Mouse (Mus musculus): Measurements from ENCODE around the gene Trpm3. TPM values are rescaled to one million over a fixed set of nuclear protein-coding genes. Genes with fewer than 3 reads are reported as not detected.

Gene Trpm3
- polyA plus RNA-seq, 1 experiment from 2014 or later, result 0.23 TPM

DNA sequence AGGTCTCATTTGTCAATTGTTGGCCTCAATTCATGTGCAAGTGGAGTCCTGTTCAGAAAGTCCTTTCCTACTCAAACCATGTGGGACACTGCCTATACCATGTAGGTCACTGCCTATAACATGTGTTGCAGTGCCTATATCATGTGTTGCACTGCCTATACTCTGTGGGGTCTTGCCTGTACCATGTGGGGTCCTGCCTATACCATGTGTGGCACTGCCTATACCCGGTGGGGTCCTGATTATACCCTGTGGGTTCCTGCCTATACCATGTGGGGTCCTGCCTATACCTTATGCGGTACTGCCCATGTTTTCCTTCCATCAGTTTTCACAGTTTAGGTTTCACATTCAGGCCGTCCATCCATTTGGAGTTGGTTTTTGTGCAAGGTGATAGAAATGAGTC is 197.4 kb downstream of the Trpm3 start:
- no peak for ATAC-seq
- TF ChIP-seq CTCF (IDR thresholded peaks at IDR 0.05; ENCODE audit: low read depth), result no peak
- WGBS, result 78% methylated on average over 3 of the region's 3 CpGs
- Histone ChIP-seq H3K36me3 (ENCODE audit: control insufficient read depth, insufficient read depth) (no peaks in the 10 kb centered on the region), H3K9me3 (ENCODE audit: control insufficient read depth) (no peaks in the 10 kb centered on the region), H3K4me2 (replicated peaks; ENCODE audit: low read depth) (no peak overlapping the region), H3K4me3 (ENCODE audit: low read depth, low read length) (no peak overlapping the region), H3K9ac (ENCODE audit: low read depth, low read length) (no peak overlapping the region), H3K27ac (ENCODE audit: low read depth, low read length) (no peak overlapping the region), H3K4me1 (replicated peaks; ENCODE audit: control insufficient read depth, insufficient read depth, low read length) (no peaks in the 10 kb centered on the region), H3K27me3 (replicated peaks; ENCODE audit: control insufficient read depth, insufficient read depth, low read length) (no peaks in the 10 kb centered on the region)

DNA sequence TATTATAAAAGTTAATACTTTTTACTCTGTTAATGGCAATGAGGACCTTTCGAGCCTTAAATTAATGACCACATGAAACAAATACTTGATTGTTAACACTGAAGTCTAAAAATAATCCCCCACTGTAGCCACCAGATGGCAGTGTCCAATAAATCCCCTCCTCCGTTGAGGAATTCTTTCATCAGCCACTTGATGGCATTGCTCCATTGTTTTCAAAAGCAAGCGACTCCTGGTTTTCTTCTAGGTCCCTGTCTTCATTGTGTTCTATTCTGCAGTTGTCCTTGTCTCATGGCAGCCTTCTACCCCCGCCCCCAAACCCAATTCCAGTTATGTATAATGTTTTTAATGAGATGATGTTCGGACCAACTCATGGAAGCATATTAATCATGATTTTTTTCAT is 198.6 kb downstream of the Trpm3 start:
- Histone ChIP-seq H3K4me2 (replicated peaks; ENCODE audit: low read depth) (no peak overlapping the region), H3K9me3 (ENCODE audit: control insufficient read depth) (no peaks in the 10 kb centered on the region), H3K4me1 (replicated peaks; ENCODE audit: control insufficient read depth, insufficient read depth, low read length) (no peaks in the 10 kb centered on the region), H3K36me3 (ENCODE audit: control insufficient read depth, insufficient read depth) (no peaks in the 10 kb centered on the region), H3K9ac (ENCODE audit: low read depth, low read length) (no peak overlapping the region), H3K4me3 (ENCODE audit: low read depth, low read length) (no peak overlapping the region), H3K27ac (ENCODE audit: low read depth, low read length) (no peak overlapping the region), H3K27me3 (replicated peaks; ENCODE audit: control insufficient read depth, insufficient read depth, low read length) (no peaks in the 10 kb centered on the region)
- WGBS, result 17% methylated on average over 5 of the region's 5 CpGs
- ATAC-seq, result no peak
- TF ChIP-seq CTCF (IDR thresholded peaks at IDR 0.05; ENCODE audit: low read depth), result peak; percentile 92

DNA sequence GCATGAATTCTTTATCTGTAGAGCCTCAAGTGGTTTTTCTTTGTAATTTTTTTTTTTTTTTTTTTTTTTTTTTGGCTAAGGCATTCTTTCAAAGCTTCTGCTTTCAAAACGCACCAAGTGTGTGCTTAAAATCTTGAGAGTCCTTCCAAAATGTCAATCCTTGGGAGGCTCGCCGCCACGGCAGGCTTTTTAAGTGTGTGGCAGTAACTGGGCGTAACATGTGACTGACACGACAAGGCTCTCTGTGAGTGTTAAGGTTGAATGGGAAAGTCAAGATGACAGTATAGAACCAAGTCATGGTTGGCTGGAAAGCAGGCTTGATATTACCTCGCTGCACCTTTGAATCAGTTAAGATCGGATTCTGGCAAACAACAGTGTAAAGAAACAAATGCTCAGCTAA is 200.1 kb downstream of the Trpm3 start:
- Histone ChIP-seq H3K4me1 (replicated peaks; ENCODE audit: control insufficient read depth, insufficient read depth, low read length) (no peaks in the 10 kb centered on the region), H3K36me3 (ENCODE audit: control insufficient read depth, insufficient read depth) (no peaks in the 10 kb centered on the region), H3K4me3 (ENCODE audit: low read depth, low read length) (no peak overlapping the region), H3K27ac (ENCODE audit: low read depth, low read length) (no peak overlapping the region), H3K9ac (ENCODE audit: low read depth, low read length) (no peak overlapping the region), H3K27me3 (replicated peaks; ENCODE audit: control insufficient read depth, insufficient read depth, low read length) (no peaks in the 10 kb centered on the region), H3K9me3 (ENCODE audit: control insufficient read depth) (no peaks in the 10 kb centered on the region), H3K4me2 (replicated peaks; ENCODE audit: low read depth) (no peak overlapping the region)
- no peak for TF ChIP-seq CTCF (IDR thresholded peaks at IDR 0.05; ENCODE audit: low read depth)
- WGBS, result 84% methylated on average over 8 of the region's 8 CpGs
- no peak for ATAC-seq

DNA sequence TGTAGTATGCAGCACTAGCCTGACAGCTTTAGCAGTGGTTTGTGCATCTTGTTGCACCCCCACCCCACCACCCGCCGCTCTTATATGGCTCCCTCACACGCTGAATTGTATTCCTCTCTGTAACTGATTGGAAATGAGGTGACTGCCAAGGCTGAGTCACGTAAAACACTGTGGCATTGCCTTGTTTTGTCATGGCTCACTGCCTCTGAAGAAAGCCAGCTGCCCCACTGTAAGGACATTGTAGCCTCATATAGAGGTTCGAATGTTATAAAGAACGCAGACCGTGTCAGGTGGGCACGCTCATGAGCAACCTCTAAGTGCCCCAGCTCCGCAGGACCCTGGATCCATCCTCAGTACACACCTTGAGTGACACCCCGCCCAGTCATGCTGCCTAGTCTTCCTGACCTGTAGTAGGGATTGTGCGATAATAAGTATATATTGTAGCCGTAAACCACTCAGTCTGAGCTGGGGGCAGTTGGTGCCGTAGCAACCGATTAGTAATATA is 215.2 kb downstream of the Trpm3 start:
- no peak overlapping the region for H3K27ac ChIP-seq (ENCODE audit: low read depth, low read length)
- H3K36me3 ChIP-seq (ENCODE audit: control insufficient read depth, insufficient read depth), result no peaks in the 10 kb centered on the region
- no peak overlapping the region for H3K4me2 ChIP-seq (replicated peaks; ENCODE audit: low read depth)
- H3K9ac ChIP-seq (ENCODE audit: low read depth, low read length), result no peak overlapping the region
- H3K4me1 ChIP-seq (replicated peaks; ENCODE audit: control insufficient read depth, insufficient read depth, low read length), result no peaks in the 10 kb centered on the region
- 82% methylated on average over 14 of the region's 14 CpGs for WGBS
- no peaks in the 10 kb centered on the region for H3K9me3 ChIP-seq (ENCODE audit: control insufficient read depth)
- H3K4me3 ChIP-seq (ENCODE audit: low read depth, low read length), result no peak overlapping the region
- H3K27me3 ChIP-seq (replicated peaks; ENCODE audit: control insufficient read depth, insufficient read depth, low read length), result no peaks in the 10 kb centered on the region
- no peak for ATAC-seq
- no peak for TF ChIP-seq CTCF (IDR thresholded peaks at IDR 0.05; ENCODE audit: low read depth)

DNA sequence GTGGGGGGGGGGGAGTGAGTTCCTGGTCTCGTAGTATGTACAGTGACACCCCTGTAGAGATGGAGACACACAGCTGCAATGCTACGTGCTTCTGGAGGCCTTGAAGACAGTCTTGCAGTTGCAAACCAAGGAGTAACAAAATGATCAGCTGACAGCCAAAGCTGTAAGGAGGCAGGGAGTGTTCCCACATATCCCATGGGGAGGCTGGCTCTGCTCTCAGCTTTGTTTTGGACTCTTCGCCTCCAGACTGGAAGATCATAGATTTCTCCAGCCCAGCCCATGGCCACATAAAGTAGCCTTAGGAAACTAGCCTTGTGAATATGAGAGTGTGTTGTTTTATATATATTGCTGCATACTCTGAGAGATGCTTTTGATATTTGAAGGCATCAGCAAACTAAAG is 248.0 kb downstream of the Trpm3 start:
- Histone ChIP-seq H3K4me3 (ENCODE audit: low read depth, low read length) (no peak overlapping the region), H3K4me2 (replicated peaks; ENCODE audit: low read depth) (no peak overlapping the region), H3K9ac (ENCODE audit: low read depth, low read length) (no peak overlapping the region), H3K4me1 (replicated peaks; ENCODE audit: control insufficient read depth, insufficient read depth, low read length) (no peaks in the 10 kb centered on the region), H3K27me3 (replicated peaks; ENCODE audit: control insufficient read depth, insufficient read depth, low read length) (no peaks in the 10 kb centered on the region), H3K9me3 (ENCODE audit: control insufficient read depth) (no peaks in the 10 kb centered on the region), H3K27ac (ENCODE audit: low read depth, low read length) (no peak overlapping the region), H3K36me3 (ENCODE audit: control insufficient read depth, insufficient read depth) (no peaks in the 10 kb centered on the region)
- 87% methylated on average over 3 of the region's 3 CpGs for WGBS
- no peak for ATAC-seq
- no peak for TF ChIP-seq CTCF (IDR thresholded peaks at IDR 0.05; ENCODE audit: low read depth)

DNA sequence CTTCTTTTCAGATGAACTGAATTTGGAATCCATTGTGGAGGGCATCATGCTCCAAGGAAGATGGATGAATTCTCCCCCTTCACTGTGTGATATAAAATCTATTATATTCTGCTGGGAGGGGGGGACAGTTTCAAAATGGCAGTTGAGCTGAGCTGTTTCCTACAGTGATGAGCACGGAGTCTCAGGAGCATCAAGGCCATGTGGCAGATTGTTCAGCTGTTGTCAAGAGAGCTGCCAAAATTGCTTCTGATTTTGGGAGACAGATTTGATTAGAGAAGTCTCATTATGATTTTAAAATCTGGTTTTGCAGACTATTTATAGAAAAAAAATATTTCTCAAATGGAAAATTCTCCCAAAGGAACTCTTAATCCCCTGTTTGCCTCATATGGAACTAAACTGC is 255.9 kb downstream of the Trpm3 start:
- Histone ChIP-seq H3K27me3 (replicated peaks; ENCODE audit: control insufficient read depth, insufficient read depth, low read length) (no peaks in the 10 kb centered on the region), H3K4me1 (replicated peaks; ENCODE audit: control insufficient read depth, insufficient read depth, low read length) (no peaks in the 10 kb centered on the region), H3K9me3 (ENCODE audit: control insufficient read depth) (no peaks in the 10 kb centered on the region), H3K36me3 (ENCODE audit: control insufficient read depth, insufficient read depth) (no peaks in the 10 kb centered on the region), H3K9ac (ENCODE audit: low read depth, low read length) (no peak overlapping the region), H3K4me2 (replicated peaks; ENCODE audit: low read depth) (no peak overlapping the region), H3K27ac (ENCODE audit: low read depth, low read length) (no peak overlapping the region), H3K4me3 (ENCODE audit: low read depth, low read length) (no peak overlapping the region)
- no peak for ATAC-seq
- WGBS, result 80% methylated on average over 1 of the region's 1 CpGs
- no peak for TF ChIP-seq CTCF (IDR thresholded peaks at IDR 0.05; ENCODE audit: low read depth)

DNA sequence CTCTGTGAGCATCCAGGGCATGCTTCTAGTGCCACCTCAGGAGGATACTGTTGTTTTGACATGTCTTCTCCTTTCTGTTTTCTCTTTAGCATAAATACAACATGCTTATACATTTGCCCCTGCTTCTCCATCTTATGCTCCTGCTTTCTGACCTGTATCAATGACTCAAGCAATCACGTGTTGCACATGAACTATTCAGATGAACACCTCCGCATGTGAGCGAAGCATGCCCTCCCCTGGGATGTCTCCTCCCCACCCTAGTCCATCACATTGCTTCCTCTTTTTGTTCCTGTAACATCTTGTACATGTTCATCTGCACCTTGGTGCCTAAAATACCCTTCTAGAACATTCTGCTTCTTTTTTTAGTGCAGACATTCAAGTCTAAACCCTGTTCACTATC is 265.2 kb downstream of the Trpm3 start:
- no peak for ATAC-seq
- no peaks in the 10 kb centered on the region for H3K27me3 ChIP-seq (replicated peaks; ENCODE audit: control insufficient read depth, insufficient read depth, low read length)
- no peak overlapping the region for H3K4me2 ChIP-seq (replicated peaks; ENCODE audit: low read depth)
- no peaks in the 10 kb centered on the region for H3K4me1 ChIP-seq (replicated peaks; ENCODE audit: control insufficient read depth, insufficient read depth, low read length)
- no peak overlapping the region for H3K9ac ChIP-seq (ENCODE audit: low read depth, low read length)
- no peak overlapping the region for H3K4me3 ChIP-seq (ENCODE audit: low read depth, low read length)
- no peak for TF ChIP-seq CTCF (IDR thresholded peaks at IDR 0.05; ENCODE audit: low read depth)
- no peaks in the 10 kb centered on the region for H3K9me3 ChIP-seq (ENCODE audit: control insufficient read depth)
- H3K27ac ChIP-seq (ENCODE audit: low read depth, low read length), result no peak overlapping the region
- WGBS, result 82% methylated on average over 3 of the region's 3 CpGs
- no peaks in the 10 kb centered on the region for H3K36me3 ChIP-seq (ENCODE audit: control insufficient read depth, insufficient read depth)
